Mouse (Mus musculus): ENCODE data around the gene Wipi1. TPM values are rescaled to one million over a fixed set of nuclear protein-coding genes. Genes with fewer than 3 reads are reported as not detected.

Wipi1 gene
- total and polyA plus RNA-seq, 3 experiments: 2.6 to 8.2 TPM; not detected in 1

- TF ChIP-seq MAZ (IDR thresholded peaks at IDR 0.05; ENCODE audit: low read depth, low read length) (no peak), CTCF (IDR thresholded peaks at IDR 0.05 in 2 of 3, conservative IDR thresholded peaks at IDR 0.05 in 1 of 3; ENCODE audit: control insufficient read depth in 1 of 3, insufficient read depth in 1 of 3, low read depth in 2 of 3, low read length in 3 of 3, poor library complexity in 1 of 3, severe bottlenecking in 1 of 3) (no peak), GABPA (IDR thresholded peaks at IDR 0.05; ENCODE audit: low read depth, low read length) (no peak), SIN3A (IDR thresholded peaks at IDR 0.05; ENCODE audit: low read length) (no peak; the same call in 1 of the 2 replicates), RAD21 (IDR thresholded peaks at IDR 0.05; ENCODE audit: low read depth, low read length) (no peak), UBTF (IDR thresholded peaks at IDR 0.05; ENCODE audit: borderline replicate concordance, insufficient read depth, low read depth, low read length) (no peak), POLR2AphosphoS2 (IDR thresholded peaks at IDR 0.05; ENCODE audit: low read length) (no peak), TCF12 (IDR thresholded peaks at IDR 0.05; ENCODE audit: low read depth, low read length) (peak; percentile 61; the same call in 1 of the 2 replicates), SMC3 (IDR thresholded peaks at IDR 0.05; ENCODE audit: low read depth, low read length) (no peak), USF2 (IDR thresholded peaks at IDR 0.05; ENCODE audit: borderline replicate concordance in 1 of 2, insufficient read depth in 1 of 2, low read depth in 1 of 2, low read length in 2 of 2) (no peak), KAT2A (conservative IDR thresholded peaks at IDR 0.05; ENCODE audit: low read depth, low read length) (no peak), ELF1 (IDR thresholded peaks at IDR 0.05; ENCODE audit: low read depth, low read length) (no peak), CHD2 (IDR thresholded peaks at IDR 0.05; ENCODE audit: low read length) (no peak), E2F4 (IDR thresholded peaks at IDR 0.05; ENCODE audit: borderline replicate concordance, low read depth, low read length) (no peak), MAX (IDR thresholded peaks at IDR 0.05; ENCODE audit: low read length) (no peak), ZKSCAN1 (IDR thresholded peaks at IDR 0.05; ENCODE audit: low read depth, low read length) (no peak), EP300 (IDR thresholded peaks at IDR 0.05; ENCODE audit: low read depth in 1 of 2, low read length in 2 of 2) (peak; percentile 59 to 79)
These were observed 4.6 kb upstream of the Wipi1 start (continued) for GRCm38 (mm10) chr11:109616352-109616751.

- Histone ChIP-seq H3K9ac (ENCODE audit: control insufficient read depth, low read depth, low read length, poor library complexity, severe bottlenecking) (no peak overlapping the region), H3K79me2 (ENCODE audit: control insufficient read depth, insufficient read depth, low read length, poor library complexity) (no peaks in the 10 kb centered on the region), H3K4me3 (ENCODE audit: control insufficient read depth in 1 of 2, insufficient read depth in 1 of 2, low read depth in 2 of 2, low read length in 2 of 2) (no peak overlapping the region), H3K27me3 (ENCODE audit: control insufficient read depth in 1 of 2, insufficient read depth in 2 of 2, low read length in 2 of 2) (no peaks in the 10 kb centered on the region), H3K27ac (ENCODE audit: control insufficient read depth, low read depth, low read length) (no peak overlapping the region), H3K36me3 (ENCODE audit: control insufficient read depth in 1 of 2, insufficient read depth in 2 of 2, low read length in 2 of 2) (peaks cover 0 to 31% of the 10 kb centered on the region in 2 experiments; a peak in 2 of 4 replicates), H3K9me3 (replicated peaks; ENCODE audit: insufficient read depth, low read length) (no peaks in the 10 kb centered on the region), H3K4me1 (ENCODE audit: control insufficient read depth in 1 of 2, insufficient read depth in 2 of 2, low read length in 2 of 2) (peaks cover 20 to 32% of the 10 kb centered on the region in 2 experiments)
- DNase-seq (ENCODE audit: low read depth, low spot score): no peak
- no peak for TF ChIP-seq CHD1 (IDR thresholded peaks at IDR 0.05; ENCODE audit: low read depth, low read length)
- no peak for TF ChIP-seq ZMIZ1 (IDR thresholded peaks at IDR 0.05; ENCODE audit: low read depth, low read length)
- no peak for TF ChIP-seq POLR2AphosphoS2 (IDR thresholded peaks at IDR 0.05; ENCODE audit: low read length)
- no peak for TF ChIP-seq MYB (IDR thresholded peaks at IDR 0.05; ENCODE audit: low read depth, low read length)
- TF ChIP-seq USF2 (IDR thresholded peaks at IDR 0.05; ENCODE audit: borderline replicate concordance in 1 of 2, insufficient read depth in 1 of 2, low read depth in 1 of 2, low read length in 2 of 2): no peak
- TF ChIP-seq SMC3 (IDR thresholded peaks at IDR 0.05; ENCODE audit: low read depth, low read length): no peak
- no peak for TF ChIP-seq JUND (IDR thresholded peaks at IDR 0.05; ENCODE audit: low read depth, low read length)
- TF ChIP-seq KAT2A (conservative IDR thresholded peaks at IDR 0.05; ENCODE audit: low read depth, low read length): no peak
- no peak for TF ChIP-seq NRF1 (IDR thresholded peaks at IDR 0.05; ENCODE audit: insufficient read depth, low read depth, low read length, poor library complexity, severe bottlenecking)
- TF ChIP-seq MEF2A (IDR thresholded peaks at IDR 0.05; ENCODE audit: extremely low read depth, insufficient replicate concordance, low read depth, low read length, poor library complexity, severe bottlenecking): no peak
- no peak for TF ChIP-seq ETS1 (IDR thresholded peaks at IDR 0.05; ENCODE audit: low read depth, low read length)
- TF ChIP-seq BHLHE40 (IDR thresholded peaks at IDR 0.05; ENCODE audit: borderline replicate concordance, low read depth, low read length): no peak
These were observed 3.5 kb upstream of the Wipi1 start for GRCm38 (mm10) chr11:109615286-109615685.
